Mouse (Mus musculus): ENCODE data around the gene Prps1l3.

- no peak for TF ChIP-seq POLR2A (IDR thresholded peaks at IDR 0.05; ENCODE audit: borderline replicate concordance, extremely low read depth, insufficient read depth, insufficient read length, poor library complexity, severe bottlenecking)
- no peak for TF ChIP-seq CTCF (IDR thresholded peaks at IDR 0.05; ENCODE audit: borderline replicate concordance, extremely low read depth, insufficient read depth, insufficient read length)
Observed at GRCm38 (mm10) chr12:57196608-57197362, 33.4 kb upstream of the Prps1l3 start.

All from brain, embryonic 14.5 days (tissue).